Mouse (Mus musculus) neural tube, embryonic 11.5 days (tissue): ENCODE data around the gene Thoc7. TPM values are rescaled to one million over a fixed set of nuclear protein-coding genes. Genes with fewer than 3 reads are reported as not detected.
A peak's percentile ranks its signal among the peaks of the same experiment; 100 is the strongest.

Experiments
- ATAC-seq: fragments of 200-750 bp; cut with Nextera tagmentation; 2 replicates; pipeline ENCODE4 v1.8.0; 2017; ENCODE audit warnings: moderate number of reproducible peaks, mild to moderate bottlenecking, moderate TSS enrichment, moderate library complexity; ENCODE audit not compliant: insufficient read depth, low FRiP score, low TSS enrichment
- DNase-seq: peaks from one replicate; pipeline ENCODE4 v3.0.0-alpha.2; 2015; ENCODE audit warnings: low spot score
- H3K27ac ChIP-seq: fragments of 300-500 bp; sonication (generic); 2 replicates; pipeline ENCODE4 v1.5.1; 2014; ENCODE audit warnings: low read depth, mild to moderate bottlenecking, low read length
- H3K27me3 ChIP-seq: fragments of 300-500 bp; sonication (generic); 2 replicates; pipeline ENCODE4 v1.6.1; 2014; ENCODE audit warnings: mild to moderate bottlenecking, low read length, mixed read lengths; ENCODE audit not compliant: control insufficient read depth, insufficient read depth
- H3K36me3 ChIP-seq: fragments of 300-500 bp; sonication (generic); 2 replicates; pipeline ENCODE4 v1.6.1; 2014; ENCODE audit warnings: mild to moderate bottlenecking, low read length, moderate library complexity, mixed read lengths; ENCODE audit not compliant: control insufficient read depth, insufficient read depth
- H3K4me1 ChIP-seq: fragments of 300-500 bp; sonication (generic); 2 replicates; pipeline ENCODE4 v1.6.1; 2014; ENCODE audit warnings: low read length, mixed read lengths; ENCODE audit not compliant: control insufficient read depth, insufficient read depth
- H3K4me2 ChIP-seq: fragments of 300-500 bp; sonication (generic); 2 replicates; pipeline ENCODE4 v1.6.1; 2014; ENCODE audit warnings: low read depth, mild to moderate bottlenecking, moderate library complexity
- H3K4me3 ChIP-seq: fragments of 300-500 bp; sonication (generic); 2 replicates; pipeline ENCODE4 v1.5.1; 2014; ENCODE audit warnings: low read depth, low read length
- H3K9ac ChIP-seq: fragments of 300-500 bp; sonication (generic); 2 replicates; pipeline ENCODE4 v1.6.1; 2014; ENCODE audit warnings: mild to moderate bottlenecking, low read length
- H3K9me3 ChIP-seq: fragments of 300-500 bp; sonication (generic); 2 replicates; pipeline ENCODE4 v1.6.1; 2016; ENCODE audit warnings: low read length; ENCODE audit not compliant: control insufficient read depth
- WGBS: fragments of 180-500 bp; shearing (Covaris S2); extraction: QIAGEN DNeasy Blood & Tissue Kit; methylation state at CpG from one replicate; pipeline ENCODE4 v1.1.7; 2014; 5-methylcytosine and 5-hydroxymethylcytosine counted together
- polyA plus RNA-seq: library from polyadenylated mRNA; unstranded; fragments of >200 nt; fragmentation: Nextera tagmentation; extraction: Ambion mirVana; gene quantifications from 2 replicates; pipeline ENCODE4 v1.2.1, GENCODE M21; 2014

Gene Thoc7
- polyA plus RNA-seq, 1 experiment from 2014 or later = 225 TPM

GRCm38 (mm10) chr14:13977498-13977897, 15.8 kb upstream of the Thoc7 start:
- Histone ChIP-seq H3K27me3 (no peaks in the 10 kb centered on the region), H3K27ac (no peak overlapping the region), H3K4me2 (no peak overlapping the region), H3K36me3 (no peaks in the 10 kb centered on the region), H3K4me3 (no peak overlapping the region), H3K9me3 (no peaks in the 10 kb centered on the region), H3K4me1 (no peaks in the 10 kb centered on the region), H3K9ac (no peak overlapping the region)
- ATAC-seq = no peak
- WGBS = 74% methylated on average over 1 of the region's 1 CpGs
- no peak for DNase-seq

DNA sequence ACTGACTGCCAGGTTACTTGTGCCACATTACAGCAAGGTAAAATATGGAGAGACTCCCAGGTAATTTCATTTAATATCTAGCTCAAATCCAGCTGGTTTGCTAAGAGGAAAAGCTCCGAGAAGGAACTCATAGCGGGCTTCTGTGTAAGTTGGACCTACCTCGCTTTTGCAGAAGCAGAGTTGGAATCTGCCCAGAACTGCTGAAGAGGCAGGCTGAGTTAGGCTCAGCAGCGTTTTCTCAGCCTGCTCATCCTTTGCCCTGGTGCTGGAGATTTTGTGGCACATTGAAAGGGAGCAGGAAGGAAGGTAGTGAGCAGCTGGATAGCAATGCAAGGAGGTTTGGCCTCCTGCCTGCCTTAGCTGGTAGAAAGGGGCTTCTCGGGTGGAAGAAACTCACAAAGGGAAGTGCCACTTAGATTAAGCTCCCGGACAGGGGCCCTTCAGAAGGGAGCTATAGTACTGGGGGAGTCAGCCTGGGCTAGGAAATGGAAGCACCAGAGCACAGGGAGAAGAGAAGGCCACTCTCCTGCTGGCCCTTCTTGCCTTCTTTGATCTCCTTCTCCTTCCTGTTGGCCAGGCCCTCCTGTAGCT, 10.1 kb upstream of the Thoc7 start:
- H3K4me3 ChIP-seq = no peak overlapping the region
- ATAC-seq (no peak), DNase-seq (no peak)
- H3K9me3 ChIP-seq = no peaks in the 10 kb centered on the region
- no peak overlapping the region for H3K27ac ChIP-seq
- no peak overlapping the region for H3K9ac ChIP-seq
- no peaks in the 10 kb centered on the region for H3K27me3 ChIP-seq
- H3K4me1 ChIP-seq = no peaks in the 10 kb centered on the region
- H3K4me2 ChIP-seq = no peak overlapping the region
- H3K36me3 ChIP-seq = no peaks in the 10 kb centered on the region
- 55% methylated on average over 6 of the region's 6 CpGs for WGBS

GRCm38 (mm10) chr14:13970513-13970912, 8.9 kb upstream of the Thoc7 start:
- H3K36me3 ChIP-seq = no peaks in the 10 kb centered on the region
- ATAC-seq (no peak), DNase-seq (no peak)
- no peak overlapping the region for H3K27ac ChIP-seq
- H3K4me3 ChIP-seq = no peak overlapping the region
- 75% methylated on average over 3 of the region's 3 CpGs for WGBS
- H3K9ac ChIP-seq = no peak overlapping the region
- H3K9me3 ChIP-seq = no peaks in the 10 kb centered on the region
- H3K27me3 ChIP-seq = no peaks in the 10 kb centered on the region
- no peak overlapping the region for H3K4me2 ChIP-seq
- no peaks in the 10 kb centered on the region for H3K4me1 ChIP-seq

GRCm38 (mm10) chr14:13968476-13968875, 6.8 kb upstream of the Thoc7 start:
- no peaks in the 10 kb centered on the region for H3K4me1 ChIP-seq
- no peaks in the 10 kb centered on the region for H3K36me3 ChIP-seq
- DNase-seq = no peak
- no peaks in the 10 kb centered on the region for H3K27me3 ChIP-seq
- WGBS = 70% methylated on average over 5 of the region's 5 CpGs
- H3K9ac ChIP-seq = no peak overlapping the region
- H3K4me3 ChIP-seq = no peak overlapping the region
- H3K27ac ChIP-seq = no peak overlapping the region
- H3K4me2 ChIP-seq = no peak overlapping the region
- no peaks in the 10 kb centered on the region for H3K9me3 ChIP-seq
- no peak for ATAC-seq

DNA sequence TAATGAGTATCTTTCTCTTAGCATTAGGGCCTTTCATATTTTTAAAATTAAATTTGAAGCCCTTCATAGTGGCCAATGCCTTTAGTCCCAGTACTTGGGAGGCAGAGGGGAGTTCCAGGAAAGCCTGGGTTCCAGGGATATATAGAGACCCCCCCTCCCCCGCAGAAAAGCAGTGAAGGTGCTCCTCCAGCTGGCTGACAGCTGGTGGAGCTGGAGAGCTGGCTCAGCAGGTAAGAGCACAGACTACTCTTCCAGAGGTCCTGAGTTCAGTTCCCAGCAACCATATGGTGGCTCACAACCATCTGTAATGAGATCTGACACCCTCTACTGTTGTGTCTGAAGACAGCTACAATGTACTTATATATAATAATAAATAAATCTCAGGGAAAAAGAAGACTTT, 6.0 kb upstream of the Thoc7 start:
- Histone ChIP-seq H3K27me3 (no peaks in the 10 kb centered on the region), H3K9me3 (no peaks in the 10 kb centered on the region), H3K9ac (no peak overlapping the region), H3K4me2 (no peak overlapping the region), H3K4me3 (no peak overlapping the region), H3K27ac (no peak overlapping the region), H3K4me1 (no peaks in the 10 kb centered on the region), H3K36me3 (no peaks in the 10 kb centered on the region)
- DNase-seq (no peak), ATAC-seq (no peak)
- WGBS = 43% methylated on average over 1 of the region's 1 CpGs

GRCm38 (mm10) chr14:13963527-13963926, 1.9 kb upstream of the Thoc7 start:
- no peak for ATAC-seq
- DNase-seq = no peak
- no peak overlapping the region for H3K4me3 ChIP-seq
- H3K36me3 ChIP-seq = no peaks in the 10 kb centered on the region
- 76% methylated on average over 1 of the region's 1 CpGs for WGBS
- H3K27me3 ChIP-seq = no peaks in the 10 kb centered on the region
- no peaks in the 10 kb centered on the region for H3K9me3 ChIP-seq
- H3K9ac ChIP-seq = no peak overlapping the region
- H3K4me2 ChIP-seq = no peak overlapping the region
- no peak overlapping the region for H3K27ac ChIP-seq
- peaks cover 4% of the 10 kb centered on the region for H3K4me1 ChIP-seq

- DNase-seq (no peak), ATAC-seq (no peak)
- Histone ChIP-seq H3K9ac (no peak overlapping the region), H3K4me1 (peaks cover 4% of the 10 kb centered on the region), H3K4me3 (no peak overlapping the region), H3K27me3 (no peaks in the 10 kb centered on the region), H3K36me3 (no peaks in the 10 kb centered on the region), H3K4me2 (no peak overlapping the region), H3K9me3 (no peaks in the 10 kb centered on the region), H3K27ac (no peak overlapping the region)
- 85% methylated on average over 6 of the region's 6 CpGs for WGBS
Observed at GRCm38 (mm10) chr14:13962476-13962875, 824 bp upstream of the Thoc7 start.

DNA sequence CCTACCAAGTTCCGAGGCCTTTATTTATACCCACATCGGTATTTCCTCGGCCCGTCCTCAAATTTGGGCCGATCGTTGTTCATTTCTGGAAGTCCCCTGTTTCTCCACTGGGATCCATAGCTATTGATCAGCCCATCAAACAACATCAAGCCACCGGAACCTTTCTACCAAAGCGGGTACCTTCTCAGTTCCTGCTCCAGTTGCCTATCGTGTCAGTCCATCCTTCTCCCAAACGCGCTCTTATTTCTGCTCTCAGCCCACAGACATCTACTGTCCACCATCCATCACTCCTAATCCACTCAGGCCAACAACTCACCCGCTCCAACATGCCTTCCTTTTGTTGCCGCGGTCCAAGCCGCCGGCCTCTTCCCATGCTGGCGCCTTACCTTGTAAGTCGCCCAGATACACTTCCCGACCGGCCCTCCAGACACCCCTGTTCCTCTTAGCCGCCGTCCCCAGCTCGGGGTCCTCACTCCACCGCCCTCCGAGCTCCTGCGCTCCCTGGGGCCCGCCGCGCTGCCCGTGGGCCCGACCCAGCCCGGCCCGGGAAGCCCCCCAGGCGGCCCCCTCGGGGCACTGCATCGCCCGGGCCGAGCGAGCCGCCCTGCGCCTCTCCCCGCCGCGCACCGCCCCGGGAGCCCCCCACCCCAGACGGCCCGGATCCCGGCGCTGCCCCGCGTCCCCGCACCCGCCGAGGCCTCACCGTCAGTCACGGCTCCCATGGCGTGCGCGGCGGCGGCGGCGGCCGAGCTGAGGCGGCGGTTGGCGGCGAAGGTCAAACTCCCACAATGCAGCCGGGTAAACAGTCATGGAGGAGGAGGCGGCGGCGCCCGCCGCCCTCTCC, 948 bp downstream of the Thoc7 start:
- peak overlapping the region; percentile 55 for H3K4me2 ChIP-seq
- H3K27ac ChIP-seq = peak overlapping the region; percentile 77
- under 1% methylated on average over 41 of the region's 75 CpGs for WGBS
- H3K4me3 ChIP-seq = peak overlapping the region; percentile 93
- ATAC-seq (peak; percentile 88), DNase-seq (peak; percentile 75)
- H3K36me3 ChIP-seq = no peaks in the 10 kb centered on the region
- H3K9ac ChIP-seq = peak overlapping the region; percentile 99
- no peaks in the 10 kb centered on the region for H3K9me3 ChIP-seq
- peaks cover 4% of the 10 kb centered on the region for H3K4me1 ChIP-seq
- no peaks in the 10 kb centered on the region for H3K27me3 ChIP-seq

DNA sequence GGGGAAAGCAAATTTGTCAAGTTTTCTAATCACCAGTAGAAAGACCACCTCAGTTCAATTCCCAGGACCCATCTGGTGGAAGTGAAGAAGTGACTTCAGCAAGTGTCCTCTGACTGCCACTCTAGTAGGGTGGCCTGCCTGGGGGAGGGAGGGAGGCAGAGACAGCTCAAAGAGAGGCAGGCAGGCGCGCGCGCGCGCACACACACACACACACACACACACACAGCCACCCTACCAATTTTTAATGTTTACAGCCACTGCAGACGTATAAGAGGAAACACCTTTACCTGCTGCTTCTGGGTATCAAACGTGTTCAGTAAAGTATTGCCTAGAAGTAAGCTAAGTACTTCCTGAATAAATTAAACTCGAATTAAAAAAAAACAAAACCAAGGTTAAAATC, 1.6 kb downstream of the Thoc7 start:
- DNase-seq = peak; percentile 48
- peak; percentile 43; the same call in 1 of the 2 replicates for ATAC-seq
- Histone ChIP-seq H3K4me1 (peaks cover 4% of the 10 kb centered on the region), H3K9ac (peak overlapping the region; percentile 99), H3K4me3 (peak overlapping the region; percentile 93), H3K36me3 (no peaks in the 10 kb centered on the region), H3K4me2 (peak overlapping the region; percentile 55), H3K9me3 (no peaks in the 10 kb centered on the region), H3K27ac (peak overlapping the region; percentile 77; the same call in 1 of the 2 replicates), H3K27me3 (no peaks in the 10 kb centered on the region)
- 3% methylated on average over 9 of the region's 9 CpGs for WGBS
